Mouse (Mus musculus) erythroblast, embryonic 14.5 days (primary cell): ENCODE results near the gene Sdk1.

Experiments used
- GATA1 ChIP-seq: IDR thresholded peaks from 2 replicates; pipeline ENCODE4 v1.6.1; 2012; ENCODE audit warnings: low read length, inconsistent platforms, mixed read lengths
- TAL1 ChIP-seq: IDR thresholded peaks from 3 replicates; pipeline ENCODE4 v1.6.1; 2012; ENCODE audit warnings: low read length, inconsistent platforms, mixed read lengths

DNA sequence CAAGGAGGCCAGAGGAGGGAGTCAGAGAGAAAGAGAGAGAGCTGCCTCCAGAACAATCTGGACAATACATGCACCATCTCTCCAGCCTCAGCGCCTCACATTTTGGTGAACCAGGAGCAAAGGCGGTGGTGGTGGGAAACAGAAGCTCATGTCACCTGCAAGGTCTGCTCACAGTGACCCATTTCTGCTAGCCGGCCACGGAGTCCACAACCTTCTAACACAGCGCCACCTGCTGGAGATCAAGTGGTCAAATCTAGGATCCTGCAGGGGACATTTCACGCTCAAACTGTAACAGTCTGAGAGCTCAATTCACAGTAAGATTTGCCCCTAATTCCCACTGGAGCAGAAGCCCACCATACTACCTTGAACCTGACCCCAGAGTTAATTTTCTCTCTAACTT is 999.0 kb downstream of the Sdk1 start:
- TF ChIP-seq TAL1 (no peak), GATA1 (no peak)
